Mouse (Mus musculus) neutrophil, adult 5-6 weeks (primary cell): ENCODE measurements at regions not wholly inside any gene's neighbourhood (a gene's known extent, or its start where the extent isn't known, plus 50 kb on each side); places are given as distances from the start of the nearest gene placed in this dataset.

Experiments used
- ATAC-seq: fragments of 151-379, 151-347 bp; 2 replicates; pipeline ENCODE4 v1.8.0; 2017; ENCODE audit warnings: mild to moderate bottlenecking, moderate TSS enrichment; ENCODE audit not compliant: insufficient number of reproducible peaks, poor library complexity, low FRiP score, severe bottlenecking; ENCODE audit errors: extremely low read depth

DNA sequence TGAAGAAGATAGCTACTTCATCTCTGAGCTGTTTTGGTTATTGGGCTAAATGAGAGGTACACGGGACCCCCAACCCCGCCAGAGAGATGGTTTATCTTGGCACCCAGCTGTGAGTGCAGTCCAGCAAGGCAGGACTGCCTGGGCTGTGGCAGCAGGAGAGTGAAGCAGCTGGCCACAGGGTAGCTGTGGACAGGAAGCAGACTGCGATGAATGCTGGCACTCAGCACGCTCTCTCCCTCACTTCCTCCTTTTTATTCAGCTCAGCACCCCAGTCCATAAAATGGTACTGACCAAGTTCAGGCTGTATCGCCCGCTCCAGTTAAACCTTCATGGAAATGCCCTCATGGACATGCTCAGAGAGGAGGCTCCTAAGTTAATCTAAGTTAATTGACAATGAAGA, 67.4 kb upstream of the Klf7 start:
- peak; percentile 88 for ATAC-seq

- no peak for ATAC-seq
These were observed 65.9 kb upstream of the Klf7 start for GRCm38 (mm10) chr1:64187796-64188513.

GRCm38 (mm10) chr1:64173708-64174107, 51.6 kb upstream of the Klf7 start:
- no peak for ATAC-seq

DNA sequence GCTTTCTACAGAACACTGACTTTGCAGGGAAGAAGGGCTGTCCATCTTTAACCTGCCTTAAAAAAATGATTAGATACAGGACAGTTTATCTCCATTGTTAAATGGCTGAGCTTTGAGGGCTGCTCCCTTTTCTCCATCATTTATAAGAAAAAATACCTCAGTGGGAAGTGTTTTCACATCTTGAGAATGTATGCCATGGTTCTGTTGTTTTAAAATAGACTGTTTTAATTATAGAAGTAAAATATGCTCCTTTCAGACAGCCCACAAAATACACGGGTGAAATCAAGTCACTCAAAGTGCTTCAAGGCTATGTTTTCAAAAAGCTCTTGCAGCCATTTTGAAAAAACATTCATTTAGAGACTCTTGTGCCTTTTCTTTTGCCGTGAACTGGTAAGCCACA, 50.0 kb upstream of the Klf7 start:
- ATAC-seq: no peak
